In the genomic region with DNA sequence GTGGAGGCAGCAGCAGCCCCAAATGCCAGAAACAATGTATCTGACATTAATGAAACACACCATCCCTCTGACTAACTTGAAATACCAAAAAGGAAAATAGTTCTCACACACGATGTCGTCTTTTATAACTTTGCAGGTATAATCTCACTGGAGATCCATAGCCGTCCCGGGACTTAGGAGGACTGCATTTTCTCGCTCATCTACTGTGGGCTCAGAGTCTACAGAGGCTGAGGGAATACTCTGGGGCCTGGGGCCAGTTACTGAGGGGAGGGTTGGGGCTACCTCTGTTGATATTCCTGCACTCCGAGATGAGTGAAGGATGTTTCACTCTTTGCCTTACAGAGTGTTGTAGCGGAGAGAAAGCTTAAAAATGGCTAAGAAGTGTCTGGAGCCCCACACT, we compare ENCODE assay signal across 10 mouse cellular contexts. TPM values are rescaled to one million over a fixed set of nuclear protein-coding genes. Genes with fewer than 3 reads are reported as not detected.
A peak's percentile ranks its signal among the peaks of the same experiment; 100 is the strongest.
DNase-seq lines count a peak whose midpoint lies in the region; ATAC-seq and TF ChIP-seq lines count a peak whose summit lies in the region.
"Had no signal": no experiment of that assay in that cellular context is flagged by ENCODE, and none has a peak within 500 bp of the region (broad histone marks: within the 10 kb centered on the region; RNA-seq: fewer than 3 reads in every experiment).

No protein-coding gene starts in this region.

- H3K9ac ChIP-seq in lung, embryonic 14.5 days, result peak overlapping the region; percentile 96
- peak overlapping the region; percentile 100 for H3K9ac ChIP-seq in limb, embryonic 12.5 days (replicated peaks)
- H3K9ac ChIP-seq in stomach, embryonic 16.5 days (ENCODE audit: low read length), result peak overlapping the region; percentile 34

- 11% methylated on average over 7 of the region's 7 CpGs for WGBS in lung, embryonic 14.5 days
- 13% methylated on average over 7 of the region's 7 CpGs for WGBS in limb, embryonic 12.5 days
- 17% methylated on average over 7 of the region's 7 CpGs for WGBS in stomach, embryonic 16.5 days

- no peak for ATAC-seq in lung, embryonic 14.5 days (ENCODE audit: insufficient read depth)
- no peak for ATAC-seq in limb, embryonic 12.5 days (ENCODE audit: insufficient number of reproducible peaks, insufficient read depth, low FRiP score, low TSS enrichment, low read depth)
- no peak for ATAC-seq in stomach, embryonic 16.5 days (ENCODE audit: insufficient read depth, low FRiP score)

- H3K27me3 ChIP-seq in lung, embryonic 14.5 days (ENCODE audit: insufficient read depth, low read length), result no peaks in the 10 kb centered on the region
- H3K27me3 ChIP-seq in limb, embryonic 12.5 days, result no peaks in the 10 kb centered on the region
- no peaks in the 10 kb centered on the region for H3K27me3 ChIP-seq in stomach, embryonic 16.5 days (ENCODE audit: control insufficient read depth, insufficient read depth, low read length)

- H3K4me2 ChIP-seq in lung, embryonic 14.5 days, result peak overlapping the region; percentile 65
- H3K4me2 ChIP-seq in limb, embryonic 12.5 days, result peak overlapping the region; percentile 70
- H3K4me2 ChIP-seq in stomach, embryonic 16.5 days (ENCODE audit: low read depth, low read length), result peak overlapping the region; percentile 73

- H3K4me3 ChIP-seq in lung, embryonic 14.5 days (ENCODE audit: low read depth, low read length), result peak overlapping the region; percentile 90
- H3K4me3 ChIP-seq in limb, embryonic 12.5 days (replicated peaks), result peak overlapping the region; percentile 97
- H3K4me3 ChIP-seq in stomach, embryonic 16.5 days (replicated peaks; ENCODE audit: low read length), result peak overlapping the region; percentile 86
- H3K4me3 ChIP-seq: megakaryocyte, embryonic 14.5 days had no signal

- H3K9me3 ChIP-seq in lung, embryonic 14.5 days (ENCODE audit: low read depth, low read length), result no peaks in the 10 kb centered on the region
- no peaks in the 10 kb centered on the region for H3K9me3 ChIP-seq in limb, embryonic 12.5 days
- no peaks in the 10 kb centered on the region for H3K9me3 ChIP-seq in stomach, embryonic 16.5 days (replicated peaks; ENCODE audit: control insufficient read depth, low read length)
- H3K9me3 ChIP-seq: megakaryocyte, embryonic 14.5 days had no signal

- no peaks in the 10 kb centered on the region for H3K36me3 ChIP-seq in lung, embryonic 14.5 days (ENCODE audit: insufficient read depth)
- H3K36me3 ChIP-seq in limb, embryonic 12.5 days, result no peaks in the 10 kb centered on the region
- H3K36me3 ChIP-seq in stomach, embryonic 16.5 days (ENCODE audit: control insufficient read depth, insufficient read depth, low read length), result no peaks in the 10 kb centered on the region

- H3K4me1 ChIP-seq in lung, embryonic 14.5 days (ENCODE audit: insufficient read depth), result peaks cover 15% of the 10 kb centered on the region
- H3K4me1 ChIP-seq in limb, embryonic 12.5 days (replicated peaks), result peaks cover 21% of the 10 kb centered on the region
- peaks cover 6% of the 10 kb centered on the region; the same call in 1 of the 2 replicates for H3K4me1 ChIP-seq in stomach, embryonic 16.5 days (ENCODE audit: control insufficient read depth, insufficient read depth, low read length)

- TF ChIP-seq CTCF in lung, embryonic 14.5 days (IDR thresholded peaks at IDR 0.05; ENCODE audit: low read depth), result no peak

- peak overlapping the region; percentile 99 for H3K27ac ChIP-seq in lung, embryonic 14.5 days (ENCODE audit: low read depth)
- peak overlapping the region; percentile 100 for H3K27ac ChIP-seq in limb, embryonic 12.5 days
- H3K27ac ChIP-seq in stomach, embryonic 16.5 days (ENCODE audit: low read length), result peak overlapping the region; percentile 98

- intact Hi-C loops in left cerebral cortex, postnatal 25 days (cut with DNase I), result loop anchor here (5.0 kb wide), 2 partner anchors 80 to 195 kb away; no protein-coding TSS in a partner anchor

- DNase-seq in embryo, embryonic 10 days (ENCODE audit: low spot score), result peak; percentile 21
- no peak for DNase-seq in embryo, embryonic 9.5 days (ENCODE audit: extremely low spot score)
- DNase-seq in lung, embryonic 14.5 days, result peak; percentile 53
- no peak for DNase-seq in lung, postnatal 4 days
- DNase-seq in right cerebral cortex, postnatal 14 days, result no peak
- DNase-seq in left cerebral cortex, postnatal 25 days (ENCODE audit: low spot score in 2 of 2), result no peak
- DNase-seq: right cerebral cortex, postnatal 4 days had no signal

RNA-seq across cellular contexts. Expression of gene Gli3, which starts 1.1 kb away (rescaled TPM):
- polyA plus RNA-seq in lung, embryonic 14.5 days (2014; fragmentation: Nextera tagmentation; extraction: Ambion mirVana), result 27.5 and 30.6 TPM in 2 replicates
- 50.0 and 53.9 TPM in 2 replicates for polyA plus RNA-seq in limb, embryonic 12.5 days (2016; fragmentation: Nextera tagmentation; extraction: Ambion mirVana)
- 13.3 and 14.3 TPM in 2 replicates for polyA plus RNA-seq in stomach, embryonic 16.5 days (2015; fragmentation: Nextera tagmentation; extraction: Ambion mirVana)
- 10 to 100 TPM in 1 of 2 experiments, 1 to 10 TPM in 1; 8.2 to 11.4 TPM for total RNA-seq in left cerebral cortex, postnatal 25 days (2021)

Comparison
In these comparisons a context has a peak if more than half of its experiments do, and no peak if none do; other contexts are left out.
1. DNase-seq: peak in embryo, embryonic 10 days (single experiment) and lung, embryonic 14.5 days (single experiment); none in embryo, embryonic 9.5 days (single experiment), lung, postnatal 4 days (0 of 2), right cerebral cortex, postnatal 14 days (single experiment) and left cerebral cortex, postnatal 25 days (0 of 2).
2. H3K9ac ChIP-seq: peak in every context shown above with its lines; median percentile 100 in limb, embryonic 12.5 days; 96 in lung, embryonic 14.5 days; 34 in stomach, embryonic 16.5 days.
3. Peak in every context shown above with its lines, with median percentiles within 50 percentile points of each other: H3K27ac ChIP-seq, H3K4me2 ChIP-seq and H3K4me3 ChIP-seq.